Mouse (Mus musculus): Measurements from ENCODE around the gene Pacsin1. TPM values are rescaled to one million over a fixed set of nuclear protein-coding genes. Genes with fewer than 3 reads are reported as not detected.

Pacsin1 gene
- total RNA-seq (2023; ENCODE audit: inconsistent age), result 16.4 to 22.3 TPM (median 18.0 TPM) in 4 replicates

DNA sequence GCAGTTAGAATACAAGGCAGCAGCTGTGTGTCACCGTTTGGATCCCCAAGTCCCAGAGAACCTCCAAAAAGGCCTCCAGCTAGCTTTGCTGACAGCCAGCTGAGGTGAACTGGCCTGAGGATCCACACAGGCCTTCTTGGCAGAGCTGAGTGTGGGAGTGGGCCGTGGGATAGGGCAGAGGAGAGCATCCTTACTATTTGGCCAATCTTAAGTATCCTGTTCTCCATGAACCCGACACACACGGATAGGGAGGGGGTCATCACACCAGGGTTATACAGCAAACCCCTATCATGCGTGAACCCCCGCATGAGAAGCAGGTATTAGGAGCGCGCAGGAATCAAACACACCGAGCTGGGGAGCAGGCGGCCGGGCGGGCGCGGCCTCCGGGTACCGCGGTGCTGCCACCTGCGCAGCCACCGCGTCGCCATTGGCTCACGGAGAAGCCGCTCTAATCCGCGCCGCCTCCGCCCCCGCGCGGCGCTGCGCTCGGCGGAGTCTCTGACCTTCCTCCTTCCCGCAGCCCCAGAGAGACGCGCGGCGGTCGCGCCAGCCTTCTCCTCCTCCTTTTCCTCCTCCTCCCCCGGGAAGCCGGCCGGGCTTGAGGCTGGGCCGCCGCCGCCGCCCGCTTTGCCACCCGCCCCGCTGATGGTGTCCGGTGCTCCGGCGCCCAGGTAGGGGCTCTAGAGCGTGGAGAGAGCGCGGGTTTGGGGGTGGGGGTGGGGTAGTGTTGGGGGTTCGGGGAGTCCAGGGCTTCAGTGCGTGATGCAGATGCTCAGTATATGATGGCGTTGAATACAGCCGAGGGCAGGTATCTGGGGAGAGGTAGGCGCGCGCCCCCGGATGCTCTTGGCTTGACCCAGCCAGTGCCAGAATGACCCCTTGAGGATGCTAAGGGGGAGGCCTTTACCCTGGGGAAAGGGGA, at the start of gene Pacsin1:
Pacsin1 (plus strand) TSS at position 421 of the 922 bp plus-strand sequence.

DNA sequence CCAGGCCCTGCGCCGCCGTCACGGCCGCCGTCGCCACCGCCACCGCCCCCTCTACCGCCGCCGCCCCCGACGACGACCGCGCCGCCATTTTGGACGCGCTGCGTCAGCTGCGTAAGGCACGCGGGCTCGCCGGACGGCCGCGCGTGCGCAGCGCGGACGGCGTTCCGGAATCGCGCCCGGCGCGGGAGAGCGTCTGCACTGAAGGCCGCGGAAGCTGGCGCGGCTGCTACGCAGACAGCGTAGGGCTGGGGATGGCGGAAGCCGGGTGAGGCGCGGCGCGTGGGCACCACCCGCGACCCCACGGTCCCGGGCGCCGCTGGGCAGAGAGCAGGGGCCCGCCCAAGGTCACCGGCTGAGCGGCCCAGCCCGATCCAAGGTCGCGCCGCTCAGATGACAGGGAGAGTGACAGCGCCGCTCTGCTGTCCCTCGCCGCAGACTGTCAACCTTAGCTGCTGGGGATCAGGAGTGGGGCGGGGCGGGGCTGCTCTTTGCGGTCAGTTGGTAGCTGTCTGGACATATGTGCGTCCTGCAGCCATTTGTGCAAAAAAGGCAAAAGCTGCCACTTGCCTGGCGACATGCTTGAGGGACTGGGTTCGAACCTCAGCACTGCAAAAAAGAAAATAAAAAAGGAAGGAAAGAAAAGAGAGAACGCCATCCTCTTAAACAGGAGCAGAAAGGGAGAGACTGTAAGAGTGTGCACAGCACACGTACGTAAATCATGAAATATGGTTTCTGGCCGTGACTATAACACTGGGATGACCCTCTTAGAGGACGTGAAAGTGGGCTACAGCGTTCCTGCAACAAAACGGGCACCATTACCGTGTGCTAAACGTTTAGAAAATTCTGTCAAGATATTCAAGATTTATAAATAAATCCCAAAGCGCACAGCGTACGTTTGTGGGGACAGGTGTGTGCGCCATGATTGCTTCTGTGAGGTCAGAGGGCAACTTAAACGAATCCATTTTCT, 31.7 kb upstream of the Pacsin1 start, which contains the start of gene Nudt3:
Nudt3 (minus strand) TSS at position 136 of the 967 bp plus-strand sequence.

DNA sequence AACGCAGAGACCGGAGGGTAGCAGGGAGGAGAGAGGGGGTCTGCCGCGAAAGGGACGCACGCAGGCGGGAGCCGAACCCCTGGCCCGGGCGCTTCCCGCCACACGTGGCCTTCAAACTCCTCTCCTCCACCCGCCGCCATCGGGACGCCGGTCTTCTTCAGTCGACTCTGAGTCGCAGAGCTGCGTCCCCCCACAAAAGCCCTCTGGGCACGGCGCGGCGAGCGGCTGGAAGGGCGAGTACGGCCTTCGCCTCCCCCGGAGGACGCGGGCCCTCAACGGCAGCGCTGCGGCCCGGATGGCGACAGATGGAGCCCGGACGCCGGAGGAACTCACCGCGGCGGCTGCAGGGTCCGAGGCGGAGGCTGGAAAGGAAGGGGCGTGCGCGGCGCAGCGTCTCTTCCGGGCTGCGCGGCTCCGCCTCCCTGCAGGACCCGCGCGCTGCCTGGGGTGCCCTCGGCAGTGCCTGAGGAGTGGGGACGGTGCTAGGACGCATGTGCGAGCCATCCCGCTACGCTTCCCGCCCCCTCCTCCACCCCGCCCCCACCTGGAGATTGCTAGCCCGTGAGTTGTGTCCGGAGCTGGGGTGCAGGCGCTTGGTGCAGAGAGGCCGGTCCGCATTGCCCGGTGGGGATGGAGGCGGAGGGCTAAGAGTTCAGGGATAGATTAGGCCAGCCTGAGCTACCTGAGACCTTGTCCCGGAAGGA, 20.3 kb upstream of the Pacsin1 start, which contains the start of gene RPS10-NUDT3:
RPS10-NUDT3 (minus strand) TSS at position 352 of the 704 bp plus-strand sequence.

DNA sequence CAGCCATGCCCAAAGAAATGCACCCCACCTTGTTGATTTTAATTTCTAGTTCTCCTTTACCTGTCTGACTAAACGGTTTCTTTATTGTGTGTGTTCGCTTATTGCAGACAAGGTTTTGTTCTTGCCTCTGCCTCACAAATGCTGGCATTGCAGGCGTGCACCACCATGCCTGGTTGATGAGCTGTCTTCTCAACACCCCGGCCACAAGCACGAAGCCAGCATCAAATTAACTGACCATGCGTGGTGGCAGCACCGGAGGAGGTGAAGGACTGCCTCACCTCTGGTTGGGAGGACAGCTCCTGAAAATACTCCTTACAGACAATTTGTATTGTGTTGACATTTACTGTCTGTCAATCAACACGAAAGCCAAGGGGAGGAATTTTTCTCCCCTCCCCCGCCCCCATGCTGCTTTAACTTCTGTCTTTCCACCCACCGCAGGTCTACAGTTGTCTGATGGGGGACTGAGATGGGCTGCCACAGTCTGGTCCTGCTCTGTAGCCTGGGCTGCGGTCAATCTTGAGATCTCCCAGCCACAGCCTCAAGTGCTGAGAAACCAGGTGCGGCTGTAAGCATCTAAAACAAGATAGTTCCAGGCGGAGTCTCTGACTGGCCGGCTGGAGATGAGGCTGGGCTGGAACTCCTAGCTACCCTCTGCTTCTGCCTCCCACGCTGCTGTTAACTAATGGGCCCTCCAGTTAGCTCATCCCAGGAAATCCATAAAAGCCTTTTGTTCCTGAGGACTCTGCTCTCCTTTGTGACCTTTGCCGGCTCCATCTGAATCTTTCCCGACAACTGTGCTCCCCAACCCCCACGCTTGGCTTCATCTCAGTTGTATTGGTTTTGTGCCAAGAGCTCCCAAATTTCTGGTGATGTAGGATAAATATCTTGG, 18.9 kb upstream of the Pacsin1 start, which contains the start of gene Rps10:
Rps10 (minus strand) TSS at position 538 of the 889 bp plus-strand sequence.

DNA sequence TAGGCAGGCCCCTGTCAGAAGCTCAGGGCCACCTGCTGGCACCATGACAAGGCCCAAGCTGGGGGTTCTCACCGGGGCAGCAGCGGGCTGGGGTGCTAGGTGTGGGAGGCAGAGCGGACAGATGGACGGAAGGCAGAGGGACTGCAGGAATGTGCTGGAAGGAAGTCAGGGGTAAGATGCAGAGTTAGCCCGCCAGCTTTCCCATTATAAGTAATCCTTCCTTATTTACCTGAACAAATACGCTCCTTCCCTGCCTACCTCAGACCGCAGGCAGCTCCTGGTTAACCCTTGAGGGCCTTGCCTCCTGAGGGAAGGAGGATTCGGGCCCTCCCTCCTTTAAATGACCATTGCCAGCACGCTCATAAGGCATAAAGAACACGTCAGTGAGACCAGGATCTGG, 73.5 kb downstream of the Pacsin1 start, which contains the start of gene Spdef:
Spdef (minus strand) TSS at position 186 of the 400 bp plus-strand sequence.

Other genes starting within 250 kb of the Pacsin1 start
- not detected in 4 replicates for gene Grm4, start 134.1 kb upstream of the Pacsin1 start, total RNA-seq (2023; ENCODE audit: inconsistent age)
- gene Hmga1, start 99.0 kb upstream of the Pacsin1 start, total RNA-seq (2023; ENCODE audit: inconsistent age), result 64.7 to 73.8 TPM (median 66.6 TPM) in 4 replicates
- gene AI413582, start 89.8 kb upstream of the Pacsin1 start, total RNA-seq (2023; ENCODE audit: inconsistent age), result 39.6 to 49.8 TPM (median 41.4 TPM) in 4 replicates
- 96.9 to 111 TPM (median 107 TPM) in 4 replicates for gene Nudt3, start 32.0 kb upstream of the Pacsin1 start, total RNA-seq (2023; ENCODE audit: inconsistent age)
- gene RPS10-NUDT3, start 20.3 kb upstream of the Pacsin1 start, total RNA-seq (2023; ENCODE audit: inconsistent age), result not detected in 4 replicates
- 1,996 to 2,109 TPM (median 2,092 TPM) in 4 replicates for gene Rps10, start 18.8 kb upstream of the Pacsin1 start, total RNA-seq (2023; ENCODE audit: inconsistent age)
- 0.48 to 0.87 TPM (median 0.61 TPM) in 4 replicates for gene Spdef, start 73.4 kb downstream of the Pacsin1 start, total RNA-seq (2023; ENCODE audit: inconsistent age)
- gene D17Wsu92e, start 165.1 kb downstream of the Pacsin1 start, total RNA-seq (2023; ENCODE audit: inconsistent age), result 69.5 to 77.5 TPM (median 73.2 TPM) in 4 replicates
- 71.4 to 77.3 TPM (median 75.4 TPM) in 4 replicates for gene Snrpc, start 182.6 kb downstream of the Pacsin1 start, total RNA-seq (2023; ENCODE audit: inconsistent age)
- 4.0 to 7.3 TPM (median 7.0 TPM) in 4 replicates for gene Uhrf1bp1, start 200.9 kb downstream of the Pacsin1 start, total RNA-seq (2023; ENCODE audit: inconsistent age)